ENCODE assay signal across 9 mouse cellular contexts in the genomic region with DNA sequence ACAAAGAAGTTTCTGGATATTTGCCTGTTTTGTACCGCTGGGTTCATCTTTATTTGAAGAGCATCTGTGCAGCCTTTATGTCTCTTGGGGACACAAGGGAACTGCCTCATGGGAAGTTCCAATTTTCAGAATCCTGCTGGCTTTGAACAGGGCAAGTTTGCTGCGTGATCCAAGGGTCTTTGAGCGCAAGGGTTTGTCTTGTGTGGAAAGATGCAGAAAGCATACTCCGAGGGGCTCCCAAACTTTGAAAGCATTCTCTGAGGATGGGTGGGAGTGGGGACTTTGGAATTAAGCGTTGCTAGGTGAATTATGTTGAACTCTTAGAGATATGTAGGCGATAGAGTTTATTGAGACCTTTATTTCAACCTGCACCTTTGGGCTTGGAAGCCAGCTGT.
A peak's percentile ranks its signal among the peaks of the same experiment; 100 is the strongest.
DNase-seq lines count a peak whose midpoint lies in the region; ATAC-seq and TF ChIP-seq lines count a peak whose summit lies in the region.
"Had no signal": no experiment of that assay in that cellular context is flagged by ENCODE, and none has a peak within 500 bp of the region (broad histone marks: within the 10 kb centered on the region; RNA-seq: fewer than 3 reads in every experiment).

No protein-coding gene starts in this region.

- H3K27me3 ChIP-seq in kidney, embryonic 16.5 days (ENCODE audit: insufficient read depth, low read length), result peaks cover 6% of the 10 kb centered on the region
- peaks cover 9% of the 10 kb centered on the region for H3K27me3 ChIP-seq in embryonic facial prominence, embryonic 15.5 days
- H3K27me3 ChIP-seq in hindbrain, postnatal 0 days (ENCODE audit: insufficient read depth, low read length), result no peaks in the 10 kb centered on the region
- 0 out of 2 replicates have a peak, but pooled peaks cover 4% of the 10 kb centered on the region for H3K27me3 ChIP-seq in neural tube, embryonic 12.5 days (replicated peaks)
- H3K27me3 ChIP-seq in cerebellum, adult 2 months (ENCODE audit: control insufficient read depth, insufficient read depth, low read length), result no peaks in the 10 kb centered on the region

- H3K36me3 ChIP-seq in kidney, embryonic 16.5 days (ENCODE audit: insufficient read depth, low read length), result no peaks in the 10 kb centered on the region
- no peaks in the 10 kb centered on the region for H3K36me3 ChIP-seq in embryonic facial prominence, embryonic 15.5 days
- H3K36me3 ChIP-seq in hindbrain, postnatal 0 days (ENCODE audit: insufficient read depth, low read length), result no peaks in the 10 kb centered on the region
- no peaks in the 10 kb centered on the region for H3K36me3 ChIP-seq in neural tube, embryonic 12.5 days

- peak overlapping the region; percentile 49 for H3K4me3 ChIP-seq in kidney, embryonic 16.5 days (ENCODE audit: low read length)
- peak overlapping the region; percentile 46 for H3K4me3 ChIP-seq in embryonic facial prominence, embryonic 15.5 days (replicated peaks)
- peak overlapping the region; percentile 55 for H3K4me3 ChIP-seq in hindbrain, postnatal 0 days (ENCODE audit: low read length)
- H3K4me3 ChIP-seq in neural tube, embryonic 12.5 days, result peak overlapping the region; percentile 54
- H3K4me3 ChIP-seq in cerebellum, adult 2 months (replicated peaks; ENCODE audit: insufficient read depth, low read depth, low read length), result no peak overlapping the region

- no peak for DNase-seq in kidney, adult 11 months
- DNase-seq in hindbrain, postnatal 0 days (ENCODE audit: low spot score), result no peak
- DNase-seq in cerebellum, adult 9-11 months, result no peak
- DNase-seq in urinary bladder, postnatal 25 days (ENCODE audit: low spot score), result no peak
- DNase-seq in cerebellum, adult 2 months, result no peak
- DNase-seq: kidney, postnatal 36 days had no signal

- TF ChIP-seq CTCF in hindbrain, postnatal 0 days (IDR thresholded peaks at IDR 0.05; ENCODE audit: low read depth), result no peak
- TF ChIP-seq CTCF in cerebellum, adult 2 months (IDR thresholded peaks at IDR 0.05; ENCODE audit: borderline replicate concordance, insufficient read depth, low read depth, low read length), result no peak

- no peak overlapping the region for H3K27ac ChIP-seq in kidney, embryonic 16.5 days (ENCODE audit: low read length)
- H3K27ac ChIP-seq in embryonic facial prominence, embryonic 15.5 days (replicated peaks), result no peak overlapping the region
- H3K27ac ChIP-seq in hindbrain, postnatal 0 days, result peak overlapping the region; percentile 82
- no peak overlapping the region for H3K27ac ChIP-seq in neural tube, embryonic 12.5 days
- H3K27ac ChIP-seq in cerebellum, adult 2 months (ENCODE audit: insufficient read depth, low read length), result no peak overlapping the region

- H3K9me3 ChIP-seq in kidney, embryonic 16.5 days (ENCODE audit: low read length), result no peaks in the 10 kb centered on the region
- H3K9me3 ChIP-seq in embryonic facial prominence, embryonic 15.5 days (replicated peaks), result no peaks in the 10 kb centered on the region
- H3K9me3 ChIP-seq in hindbrain, postnatal 0 days (ENCODE audit: low read length), result no peaks in the 10 kb centered on the region
- no peaks in the 10 kb centered on the region for H3K9me3 ChIP-seq in neural tube, embryonic 12.5 days

- ATAC-seq in kidney, embryonic 16.5 days (ENCODE audit: low FRiP score, low TSS enrichment), result no peak
- ATAC-seq in embryonic facial prominence, embryonic 15.5 days (ENCODE audit: insufficient number of reproducible peaks, low FRiP score, low TSS enrichment, low read depth), result no peak
- ATAC-seq in hindbrain, postnatal 0 days, result no peak; the same call in 1 of the 2 replicates
- no peak for ATAC-seq in neural tube, embryonic 12.5 days (ENCODE audit: low FRiP score, low read depth)

- 4% methylated on average over 6 of the region's 6 CpGs for WGBS in kidney, embryonic 16.5 days
- 4% methylated on average over 6 of the region's 6 CpGs for WGBS in embryonic facial prominence, embryonic 15.5 days
- 0% methylated on average over 6 of the region's 6 CpGs for WGBS in hindbrain, postnatal 0 days
- 4% methylated on average over 6 of the region's 6 CpGs for WGBS in neural tube, embryonic 12.5 days
- under 1% methylated on average over 6 of the region's 6 CpGs for WGBS in cerebellum, adult 2 months

- no peak for TF ChIP-seq POLR2A in cerebellum, adult 2 months (IDR thresholded peaks at IDR 0.05; ENCODE audit: borderline replicate concordance, insufficient read depth, low read length)

- H3K4me2 ChIP-seq in kidney, embryonic 16.5 days (replicated peaks; ENCODE audit: low read depth, low read length), result peak overlapping the region; percentile 65
- peak overlapping the region; percentile 79 for H3K4me2 ChIP-seq in embryonic facial prominence, embryonic 15.5 days (replicated peaks)
- H3K4me2 ChIP-seq in hindbrain, postnatal 0 days (ENCODE audit: low read depth, low read length), result peak overlapping the region; percentile 77
- H3K4me2 ChIP-seq in neural tube, embryonic 12.5 days (replicated peaks), result peak overlapping the region; percentile 92

- H3K4me1 ChIP-seq in kidney, embryonic 16.5 days (ENCODE audit: insufficient read depth, low read length), result peaks cover 10% of the 10 kb centered on the region; the same call in 1 of the 2 replicates
- peaks cover 13% of the 10 kb centered on the region for H3K4me1 ChIP-seq in embryonic facial prominence, embryonic 15.5 days
- H3K4me1 ChIP-seq in hindbrain, postnatal 0 days (ENCODE audit: insufficient read depth, low read length), result no peaks in the 10 kb centered on the region
- H3K4me1 ChIP-seq in neural tube, embryonic 12.5 days, result peaks cover 8% of the 10 kb centered on the region; the same call in 1 of the 2 replicates
- no peaks in the 10 kb centered on the region for H3K4me1 ChIP-seq in cerebellum, adult 2 months (ENCODE audit: control insufficient read depth, insufficient read depth, low read length)

- peak overlapping the region; percentile 35; the same call in 1 of the 2 replicates for H3K9ac ChIP-seq in kidney, embryonic 16.5 days (replicated peaks; ENCODE audit: low read length)
- no peak overlapping the region for H3K9ac ChIP-seq in embryonic facial prominence, embryonic 15.5 days
- H3K9ac ChIP-seq in hindbrain, postnatal 0 days (replicated peaks; ENCODE audit: low read length), result peak overlapping the region; percentile 60
- H3K9ac ChIP-seq in neural tube, embryonic 12.5 days, result peak overlapping the region; percentile 66
